Mouse (Mus musculus) heart, postnatal 10 days (tissue): ENCODE measurements around the gene Arhgef17. TPM values are rescaled to one million over a fixed set of nuclear protein-coding genes. Genes with fewer than 3 reads are reported as not detected.

ENCODE experiments used
- DNase-seq, 2 experiments: peaks; one replicate each; pipeline ENCODE4 v3.0.0; 2021
- intact Hi-C: fragments of 180-260 bp; cut with DNase I; formaldehyde crosslinking; loops from one replicate; pipeline ENCODE4 v1.15.1; 2025
- total RNA-seq, 2 experiments: library from RNA; stranded (reverse); gene quantifications; 2 replicates each; pipeline ENCODE4 v1.2.3; 2021

Gene Arhgef17
- total RNA-seq, 2 experiments from 2014 or later = 32.9 to 41.2 TPM

- DNase-seq = no peak
- intact Hi-C loops = loop anchor here (5.0 kb wide), 1 partner anchor 343 kb away; no protein-coding TSS in a partner anchor
Measured at GRCm38 (mm10) chr7:100944306-100944705, 12.4 kb upstream of the Arhgef17 start.

- intact Hi-C loops = loop anchor here (1.0 to 5.0 kb wide), 4 partner anchors 22 to 344 kb away; no protein-coding TSS in a partner anchor
- DNase-seq = peak; percentile 70 to 83
Measured at GRCm38 (mm10) chr7:100942789-100943615, 11.1 kb upstream of the Arhgef17 start.

DNA sequence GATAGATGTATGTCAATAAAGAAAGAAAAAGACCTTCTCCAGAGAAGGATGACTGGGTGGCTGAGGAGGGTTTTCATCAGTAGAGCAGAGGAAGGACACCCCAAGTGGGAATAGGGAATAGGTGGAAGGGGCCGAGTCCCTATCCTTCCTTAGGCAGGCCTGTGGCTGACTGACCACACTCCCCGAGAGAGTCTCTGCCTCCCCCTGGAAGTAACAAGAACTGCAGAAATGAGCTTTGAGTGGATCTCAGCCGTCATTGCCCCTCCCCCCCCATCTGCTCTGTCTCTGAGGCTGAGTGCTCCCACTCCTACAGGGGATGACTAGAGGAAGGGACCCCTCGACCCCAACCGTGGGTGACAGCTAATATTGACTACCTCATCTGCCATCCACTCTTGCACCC is 9.3 kb upstream of the Arhgef17 start:
- no peak for DNase-seq
- intact Hi-C loops = loop anchor here (5.0 kb wide), 1 partner anchor 346 kb away; no protein-coding TSS in a partner anchor

GRCm38 (mm10) chr7:100938106-100938505 is 6.2 kb upstream of the Arhgef17 start:
- intact Hi-C loops = no loop called here
- DNase-seq = no peak

GRCm38 (mm10) chr7:100937481-100937880 is 5.6 kb upstream of the Arhgef17 start:
- intact Hi-C loops = no loop called here

GRCm38 (mm10) chr7:100933520-100933919 is 1.6 kb upstream of the Arhgef17 start:
- no peak for DNase-seq
- intact Hi-C loops = no loop called here

More at GRCm38 (mm10) chr7:100937481-100937880, 5.6 kb upstream of the Arhgef17 start:
- no peak for DNase-seq

DNA sequence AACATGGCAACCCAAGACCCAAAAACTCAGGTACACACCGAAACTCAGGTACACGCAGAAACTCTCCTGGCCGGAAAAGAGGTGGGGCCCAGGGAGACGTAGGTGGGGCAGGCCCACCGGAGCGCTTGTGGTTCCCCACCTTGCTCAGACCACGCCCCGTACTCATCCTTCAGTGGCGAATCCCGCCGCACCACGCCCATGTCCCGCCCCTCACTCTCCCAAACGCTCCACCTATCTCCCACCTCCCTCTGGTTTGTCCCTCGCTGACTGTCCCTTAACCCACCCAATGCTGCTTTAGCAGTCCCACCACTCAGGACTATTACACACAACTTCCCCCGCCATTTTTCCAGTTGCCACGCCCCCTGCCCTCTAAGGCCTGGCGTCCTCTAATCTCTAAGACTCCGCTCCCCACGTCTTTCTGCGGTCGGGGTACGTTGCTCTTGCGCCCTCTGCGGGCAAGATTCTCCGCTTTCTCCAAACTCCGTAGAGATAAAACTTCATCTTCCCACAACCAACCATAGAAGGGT is 637 bp upstream of the Arhgef17 start:
- intact Hi-C loops = loop anchor here (1.0 kb wide), 1 partner anchor 25 kb away; no protein-coding TSS in a partner anchor
- DNase-seq = peak; percentile 91

DNA sequence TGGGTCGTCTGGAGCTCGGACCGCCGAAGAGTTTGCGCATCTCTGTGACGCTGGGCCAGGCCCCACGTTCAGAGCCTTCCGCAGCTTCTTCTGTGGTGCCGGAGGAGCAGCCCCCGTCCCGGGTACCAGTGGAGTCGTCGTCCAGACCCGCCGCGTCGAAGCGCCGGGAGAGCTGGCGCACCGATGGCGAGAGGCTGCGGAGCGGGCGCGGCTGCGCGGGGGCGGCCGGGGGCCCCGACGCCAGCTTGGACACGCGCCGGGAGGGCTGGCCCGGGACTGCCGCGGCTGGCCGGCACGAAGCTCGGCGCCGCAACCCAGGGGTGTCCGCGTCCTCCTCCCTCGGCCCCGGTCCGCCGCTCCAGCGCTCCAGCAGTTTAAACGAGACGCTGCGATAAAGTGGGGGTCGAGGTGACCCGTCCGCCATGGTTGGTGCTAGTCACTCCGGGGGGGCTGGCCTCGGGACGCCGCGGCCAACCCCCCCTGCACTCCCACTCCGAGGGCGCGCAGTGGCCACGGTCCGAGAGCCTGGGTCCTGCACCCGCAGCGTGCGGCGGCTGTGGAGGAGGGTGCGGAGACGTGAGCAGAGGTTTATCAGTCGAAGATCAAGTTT is 486 bp downstream of the Arhgef17 start:
- DNase-seq = peak; percentile 64 to 65
- intact Hi-C loops = no loop called here

GRCm38 (mm10) chr7:100930619-100931315 is 1.1 kb downstream of the Arhgef17 start:
- peak; percentile 81 for DNase-seq
- intact Hi-C loops = no loop called here

- intact Hi-C loops = no loop called here
Measured at GRCm38 (mm10) chr7:100929639-100930303, 2.1 kb downstream of the Arhgef17 start.

GRCm38 (mm10) chr7:100928456-100928855 is 3.5 kb downstream of the Arhgef17 start:
- intact Hi-C loops = no loop called here
- DNase-seq = no peak

More at GRCm38 (mm10) chr7:100929639-100930303, 2.1 kb downstream of the Arhgef17 start:
- no peak for DNase-seq

DNA sequence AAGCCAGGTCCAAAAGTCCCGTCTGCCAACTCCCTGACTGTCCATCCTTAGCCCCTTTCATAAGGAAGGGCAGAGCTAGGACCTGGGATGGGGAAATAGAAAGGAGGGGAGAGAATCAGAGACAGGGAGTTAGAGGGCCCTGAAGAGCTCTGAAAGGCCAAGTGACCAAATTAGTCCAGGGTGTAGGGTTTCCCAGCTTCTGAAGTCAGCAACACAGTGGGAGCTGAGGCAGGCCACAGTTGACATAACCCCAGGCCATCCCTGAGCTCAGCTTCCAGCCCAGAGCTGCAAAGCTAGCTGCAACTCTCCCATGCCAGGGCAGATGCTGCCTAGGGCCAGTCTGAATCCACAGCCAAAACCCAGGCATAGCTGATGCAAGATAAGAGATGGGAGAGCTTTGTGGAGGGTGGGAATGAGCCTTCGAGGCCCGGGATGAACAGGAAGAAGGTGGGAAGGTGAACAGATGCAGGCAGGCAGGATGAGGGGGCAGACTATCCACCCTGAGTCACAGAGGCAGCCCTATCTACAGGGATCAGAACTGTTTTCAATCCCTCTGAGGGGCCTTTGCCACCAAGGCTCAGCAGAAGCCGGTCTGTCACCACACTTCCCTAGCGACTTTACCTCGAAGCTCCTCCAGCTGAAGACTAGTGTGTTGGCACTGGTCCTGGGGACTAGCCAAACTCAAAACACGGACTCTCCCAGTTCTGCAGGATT is 4.5 kb downstream of the Arhgef17 start:
- no peak for DNase-seq
- intact Hi-C loops = no loop called here

- intact Hi-C loops = no loop called here
- DNase-seq = no peak
Measured at GRCm38 (mm10) chr7:100926311-100926923, 5.5 kb downstream of the Arhgef17 start.

- intact Hi-C loops = no loop called here
Measured at GRCm38 (mm10) chr7:100924674-100925445, 7.0 kb downstream of the Arhgef17 start.

GRCm38 (mm10) chr7:100924200-100924599 is 7.7 kb downstream of the Arhgef17 start:
- intact Hi-C loops = no loop called here
- DNase-seq = no peak

More at GRCm38 (mm10) chr7:100924674-100925445, 7.0 kb downstream of the Arhgef17 start:
- DNase-seq = peak; percentile 53 to 58

DNA sequence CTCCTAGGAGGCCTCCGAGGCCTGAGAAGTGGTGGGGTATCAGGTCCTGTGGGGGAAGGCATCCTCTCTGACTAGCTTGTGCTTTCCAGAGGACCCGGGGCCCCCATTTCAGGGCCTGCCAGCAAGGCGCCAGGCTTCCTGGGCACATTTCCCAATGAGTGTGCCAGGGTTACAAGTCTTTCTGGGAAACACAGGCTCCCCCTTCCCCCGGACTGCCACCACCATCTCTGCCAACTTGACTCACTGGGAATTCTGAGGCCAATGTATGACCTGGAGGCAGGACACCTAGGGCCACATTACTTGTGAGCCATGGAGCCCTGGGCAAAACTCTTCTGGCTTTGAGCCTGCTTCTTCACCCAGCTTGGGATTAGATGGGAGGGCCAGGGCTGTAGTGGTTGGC is 9.0 kb downstream of the Arhgef17 start:
- DNase-seq = peak; percentile 58 to 65
- intact Hi-C loops = no loop called here

DNA sequence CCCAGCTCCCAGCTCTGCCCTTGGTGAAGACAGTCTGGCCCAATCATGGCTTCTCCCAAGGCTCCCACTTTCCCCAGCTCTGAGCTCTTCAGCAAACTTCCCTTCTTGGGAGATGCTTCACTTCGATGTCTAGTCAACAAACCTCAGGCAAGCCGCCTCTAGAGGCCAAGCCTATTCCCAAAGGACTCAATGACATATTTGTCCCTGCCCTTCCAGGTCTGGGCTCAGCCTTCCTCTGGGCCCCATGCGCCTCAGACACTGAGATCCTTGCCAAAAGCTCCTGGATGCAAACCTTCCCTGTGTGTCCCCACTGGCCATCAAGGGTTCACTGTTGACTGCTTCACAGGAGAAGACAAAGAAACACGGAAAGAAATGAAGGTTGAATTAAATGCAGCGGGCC is 10.6 kb downstream of the Arhgef17 start:
- DNase-seq = no peak
- intact Hi-C loops = no loop called here

DNA sequence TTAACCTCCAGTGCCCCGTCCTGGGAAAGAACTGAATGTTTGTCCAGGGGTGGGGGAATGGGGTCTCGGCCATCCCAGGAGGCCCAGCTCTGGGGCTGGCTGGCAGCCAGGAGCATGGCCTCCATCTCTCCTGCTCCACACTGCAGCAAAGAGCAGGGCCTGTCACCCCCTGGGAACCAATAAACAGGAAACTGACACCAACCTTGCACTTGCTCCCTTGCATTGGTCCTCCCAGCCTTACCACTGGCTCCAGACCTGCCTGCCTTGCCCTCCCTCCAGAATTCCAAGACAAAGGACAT is 12.1 kb downstream of the Arhgef17 start:
- intact Hi-C loops = no loop called here
- DNase-seq = peak; percentile 55 to 57
